8 mouse cellular contexts compared by ENCODE assay signal in the genomic region with DNA sequence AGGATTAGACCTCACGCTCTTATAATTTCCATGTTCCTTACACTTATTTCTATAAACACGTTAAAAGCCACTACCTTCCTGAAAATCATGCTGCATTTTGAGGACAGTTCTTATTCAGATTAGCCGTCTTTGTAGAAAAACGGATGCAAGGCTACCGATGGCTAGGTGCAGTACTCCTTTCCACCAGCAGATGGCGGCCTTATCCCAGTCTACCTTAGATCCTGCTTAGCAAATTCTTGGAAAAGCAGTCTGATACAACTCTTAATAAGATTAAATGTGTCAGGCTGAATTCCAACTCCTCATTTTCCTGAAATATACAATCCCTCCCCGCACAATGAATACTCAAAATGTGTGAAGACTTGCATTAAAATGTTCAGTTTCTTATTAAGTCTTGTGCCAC.
A peak's percentile ranks its signal among the peaks of the same experiment; 100 is the strongest.
DNase-seq lines count a peak whose midpoint lies in the region; ATAC-seq and TF ChIP-seq lines count a peak whose summit lies in the region.

No protein-coding gene starts in this region.

- H3K4me1 ChIP-seq in thymus, adult 2 months (replicated peaks; ENCODE audit: control insufficient read depth, insufficient read depth, low read length), result no peaks in the 10 kb centered on the region
- H3K4me1 ChIP-seq in liver, embryonic 13.5 days (replicated peaks), result no peaks in the 10 kb centered on the region

- 7% methylated on average over 7 of the region's 7 CpGs for WGBS in thymus, adult 2 months
- 5% methylated on average over 7 of the region's 7 CpGs for WGBS in liver, embryonic 13.5 days (ENCODE audit: insufficient replicate concordance)

- no peak for ATAC-seq in liver, embryonic 13.5 days (ENCODE audit: low read depth)

- no peak overlapping the region for H3K27ac ChIP-seq in thymus, adult 2 months (ENCODE audit: control insufficient read depth, insufficient read depth, low read length)
- no peak overlapping the region for H3K27ac ChIP-seq in liver, embryonic 13.5 days

- no peak overlapping the region for H3K4me3 ChIP-seq in thymus, adult 2 months (ENCODE audit: control insufficient read depth, insufficient read depth, low read length)
- H3K4me3 ChIP-seq in liver, embryonic 13.5 days (replicated peaks), result no peak overlapping the region

- H3K27me3 ChIP-seq in thymus, adult 2 months (ENCODE audit: control insufficient read depth, insufficient read depth, low read length), result no peaks in the 10 kb centered on the region
- H3K27me3 ChIP-seq in liver, embryonic 13.5 days, result no peaks in the 10 kb centered on the region

- TF ChIP-seq CTCF in thymus, adult 2 months (IDR thresholded peaks at IDR 0.05; ENCODE audit: borderline replicate concordance, control insufficient read depth, extremely low read depth, insufficient read depth, low read length, poor library complexity), result no peak

- H3K9me3 ChIP-seq in liver, embryonic 13.5 days (replicated peaks), result no peaks in the 10 kb centered on the region

- H3K4me2 ChIP-seq in liver, embryonic 13.5 days, result no peak overlapping the region

- no peaks in the 10 kb centered on the region for H3K36me3 ChIP-seq in thymus, adult 2 months (ENCODE audit: control insufficient read depth, insufficient read depth, low read length)
- H3K36me3 ChIP-seq in liver, embryonic 13.5 days, result no peaks in the 10 kb centered on the region

- no peak for TF ChIP-seq POLR2A in thymus, adult 2 months (IDR thresholded peaks at IDR 0.05; ENCODE audit: control insufficient read depth, extremely low read depth, insufficient read depth, low read length, poor library complexity)

- peak; percentile 68 for DNase-seq in thymus, adult 2 months
- DNase-seq in thymus, adult 18-20 months, result no peak
- DNase-seq in cerebellum, adult 8-10 months, result peak; percentile 89
- DNase-seq in frontal cortex, adult 2 months (ENCODE audit: extremely low spot score in 1 of 2, low spot score in 1 of 2), result peak; percentile 56 to 97
- DNase-seq in kidney, postnatal 10 days, result peak; percentile 93
- peak; percentile 35 for DNase-seq in liver, embryonic 13.5 days
- peak; percentile 77 for DNase-seq in ovary, postnatal 10 days (ENCODE audit: low spot score)
- peak; percentile 82 for DNase-seq in thymus, postnatal 4 days

- no peak overlapping the region for H3K9ac ChIP-seq in liver, embryonic 13.5 days

Comparison
In these comparisons a context has a peak if more than half of its experiments do, and no peak if none do; other contexts are left out.
1. DNase-seq: peak in thymus, adult 2 months (single experiment), cerebellum, adult 8-10 months (single experiment), frontal cortex, adult 2 months (2 of 2), kidney, postnatal 10 days (single experiment), liver, embryonic 13.5 days (single experiment), ovary, postnatal 10 days (single experiment) and thymus, postnatal 4 days (single experiment); none in thymus, adult 18-20 months (0 of 2).